Mouse (Mus musculus): ENCODE data around the gene Esr1.
"Not testable (repeated sequence)": the region's sequence is repeated elsewhere in the genome, so short reads cannot be mapped to it uniquely, and the experiment has no call there.

DNA sequence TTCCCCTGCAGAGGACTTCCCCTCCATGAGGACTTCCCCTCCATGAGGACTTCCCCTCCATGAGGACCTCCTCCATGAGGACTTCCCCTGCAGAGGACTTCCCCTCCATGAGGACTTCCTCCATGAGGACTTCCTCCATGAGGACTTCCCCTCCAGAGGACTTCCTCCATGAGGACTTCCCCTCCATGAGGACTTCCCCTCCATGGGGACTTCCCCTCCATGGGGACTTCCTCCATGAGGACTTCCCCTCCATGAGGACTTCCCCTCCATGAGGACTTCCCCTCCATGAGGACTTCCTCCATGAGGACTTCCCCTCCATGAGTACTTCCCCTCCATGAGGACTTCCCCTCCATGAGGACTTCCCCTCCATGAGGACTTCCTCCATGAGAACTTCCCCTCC, 9.8 kb upstream of the Esr1 start:
- not testable (repeated sequence) for TF ChIP-seq CTCF (IDR thresholded peaks at IDR 0.05; ENCODE audit: low read depth, low read length); POLR2A (IDR thresholded peaks at IDR 0.05; ENCODE audit: extremely low read depth, insufficient read depth, low read length)
